Mouse (Mus musculus): Measurements from ENCODE around the gene Ube3a.

DNA sequence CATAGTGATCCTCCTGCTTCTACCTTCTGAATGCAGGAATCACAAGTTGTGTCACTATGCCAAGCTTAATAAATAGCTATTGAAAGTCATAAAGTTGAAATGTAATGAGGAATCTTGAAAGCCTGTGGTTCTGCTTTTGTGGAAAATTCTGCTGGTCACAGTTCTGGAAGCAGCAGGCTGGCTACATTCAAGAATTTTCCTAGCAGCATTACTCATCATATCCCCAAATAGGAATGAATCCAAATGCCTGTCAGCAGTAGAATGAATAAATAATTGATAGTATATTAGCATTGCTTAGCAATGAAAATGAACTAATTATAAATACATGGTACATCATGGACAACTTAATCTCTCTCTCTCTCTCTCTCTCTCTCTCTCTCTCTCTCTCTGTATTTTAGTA, 35.7 kb upstream of the Ube3a start:
- TF ChIP-seq CTCF (conservative IDR thresholded peaks at IDR 0.05; ENCODE audit: low read length) (no peak), POU5F1 (IDR thresholded peaks at IDR 0.05; ENCODE audit: borderline replicate concordance, low read length) (no peak), NANOG (IDR thresholded peaks at IDR 0.05; ENCODE audit: borderline replicate concordance, low read length) (no peak)

Measured in E14TG2a.4 (cell line).